Mouse (Mus musculus) C2C12 (cell line): ENCODE measurements around the gene Rbfox3. TPM values are rescaled to one million over a fixed set of nuclear protein-coding genes. Genes with fewer than 3 reads are reported as not detected.

Experiments
- H3K27me3 ChIP-seq: one replicate; pipeline ENCODE4 v1.6.1; 2011; ENCODE audit not compliant: control insufficient read depth, insufficient read depth, insufficient read length
- H3K36me3 ChIP-seq: one replicate; pipeline ENCODE4 v1.6.1; 2011; ENCODE audit not compliant: control insufficient read depth, insufficient read depth
- H3K4me3 ChIP-seq: one replicate; pipeline ENCODE4 v1.5.1; 2011; ENCODE audit warnings: mild to moderate bottlenecking, control low read depth; ENCODE audit not compliant: poor library complexity, insufficient read depth, severe bottlenecking
- H3K79me2 ChIP-seq: one replicate; pipeline ENCODE4 v1.6.1; 2011; ENCODE audit not compliant: control insufficient read depth, insufficient read depth
- H3K79me3 ChIP-seq: one replicate; pipeline ENCODE4 v1.6.1; 2011; ENCODE audit warnings: low read depth, control low read depth
- H3ac ChIP-seq: one replicate; pipeline ENCODE3; 2011; ENCODE audit warnings: low read depth; ENCODE audit not compliant: control insufficient read depth, insufficient read length
- CEBPB ChIP-seq: IDR thresholded peaks from one replicate; pipeline ENCODE4 v1.6.1; 2011; ENCODE audit warnings: low read depth, mild to moderate bottlenecking, control low read depth, moderate library complexity
- CTCF ChIP-seq: IDR thresholded peaks from one replicate; pipeline ENCODE4 v1.5.1; 2011; ENCODE audit not compliant: control insufficient read depth, insufficient read depth, insufficient read length
- FOSL1 ChIP-seq: IDR thresholded peaks from one replicate; pipeline ENCODE4 v1.8.0; 2011; ENCODE audit warnings: mild to moderate bottlenecking, low read length; ENCODE audit not compliant: poor library complexity, insufficient read depth, severe bottlenecking
- MAX ChIP-seq: IDR thresholded peaks from one replicate; pipeline ENCODE4 v1.6.1; 2011; ENCODE audit warnings: mild to moderate bottlenecking, control low read depth
- MYOD1 ChIP-seq: IDR thresholded peaks from one replicate; pipeline ENCODE4 v1.6.1; 2011; ENCODE audit warnings: low read depth; ENCODE audit not compliant: control insufficient read depth, insufficient read length
- MYOG ChIP-seq: IDR thresholded peaks from one replicate; pipeline ENCODE4 v1.6.1; 2011; ENCODE audit not compliant: control insufficient read depth, insufficient read length; ENCODE audit errors: extremely low read depth
- USF1 ChIP-seq: IDR thresholded peaks from one replicate; pipeline ENCODE4 v1.6.1; 2011; ENCODE audit warnings: low read depth, mild to moderate bottlenecking, control low read depth, moderate library complexity
- polyA plus RNA-seq: library from polyadenylated mRNA; unstranded; fragments of >200 nt; fragmentation: generic; extraction: Trizol; gene quantifications from one replicate; pipeline ENCODE4 v1.2.1, GENCODE M21; 2012; ENCODE audit warnings: missing spikeins

The Rbfox3 gene
- polyA plus RNA-seq, 1 experiment = not detected

DNA sequence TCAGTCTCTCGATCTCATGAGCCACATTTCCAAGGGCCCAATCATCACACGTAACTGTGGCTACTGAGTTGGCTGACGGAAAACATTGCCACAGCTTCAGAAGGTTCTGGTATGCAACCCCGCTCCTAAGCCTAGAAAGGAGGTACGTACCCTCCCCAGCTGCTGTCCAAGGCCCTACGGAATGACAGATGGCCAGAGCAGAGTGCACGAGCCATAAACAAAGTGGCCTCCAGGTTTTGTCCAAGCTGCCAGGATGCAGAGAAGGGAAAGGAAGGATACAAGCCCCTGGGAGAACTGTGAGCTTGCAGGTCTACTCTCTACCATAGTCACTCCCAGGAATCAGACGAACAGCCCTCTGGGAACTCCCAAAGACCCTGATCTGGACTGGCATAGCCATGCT lies 327.8 kb downstream of the Rbfox3 start:
- no peak overlapping the region for H3ac ChIP-seq
- peaks cover 23% of the 10 kb centered on the region for H3K27me3 ChIP-seq
- H3K79me2 ChIP-seq = no peaks in the 10 kb centered on the region
- H3K36me3 ChIP-seq = no peaks in the 10 kb centered on the region
- no peaks in the 10 kb centered on the region for H3K79me3 ChIP-seq
- TF ChIP-seq MYOD1 = no peak
- no peak overlapping the region for H3K4me3 ChIP-seq

DNA sequence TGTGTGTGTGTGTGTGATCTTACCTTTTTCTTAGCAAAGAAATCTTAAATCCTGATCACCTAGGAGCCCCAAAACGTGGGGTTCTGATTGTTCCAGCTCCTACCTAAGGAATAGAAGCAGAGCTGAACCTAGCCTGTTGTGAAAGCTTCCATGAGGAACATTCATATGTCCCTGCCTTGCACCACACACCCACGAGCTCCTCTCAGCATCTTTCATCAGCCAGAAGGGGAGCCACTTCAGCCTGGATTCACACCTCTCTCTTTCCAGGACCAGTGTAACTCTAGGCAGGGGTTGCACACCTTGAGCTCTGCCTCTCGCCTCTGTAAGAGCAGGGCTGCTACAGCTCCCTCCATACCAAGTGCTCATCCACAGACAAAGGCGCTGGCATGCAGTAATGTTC lies 330.4 kb downstream of the Rbfox3 start:
- Histone ChIP-seq H3ac (no peak overlapping the region), H3K79me3 (no peaks in the 10 kb centered on the region), H3K4me3 (no peak overlapping the region), H3K27me3 (peaks cover 48% of the 10 kb centered on the region), H3K79me2 (no peaks in the 10 kb centered on the region), H3K36me3 (no peaks in the 10 kb centered on the region)
- no peak for TF ChIP-seq CTCF
- no peak for TF ChIP-seq MYOG
- no peak for TF ChIP-seq MAX
- no peak for TF ChIP-seq MYOD1
- no peak for TF ChIP-seq USF1
- TF ChIP-seq CEBPB = no peak
- no peak for TF ChIP-seq FOSL1

- no peak for TF ChIP-seq FOSL1
- no peak for TF ChIP-seq MAX
- no peak for TF ChIP-seq CTCF
- TF ChIP-seq CEBPB = no peak
- TF ChIP-seq MYOG = no peak
- no peak for TF ChIP-seq MYOD1
- no peak for TF ChIP-seq USF1
- Histone ChIP-seq H3K27me3 (peaks cover 58% of the 10 kb centered on the region), H3K79me3 (no peaks in the 10 kb centered on the region), H3ac (no peak overlapping the region), H3K79me2 (no peaks in the 10 kb centered on the region), H3K4me3 (no peak overlapping the region), H3K36me3 (no peaks in the 10 kb centered on the region)
Observed at GRCm38 (mm10) chr11:118579622-118580021, 331.8 kb downstream of the Rbfox3 start.

DNA sequence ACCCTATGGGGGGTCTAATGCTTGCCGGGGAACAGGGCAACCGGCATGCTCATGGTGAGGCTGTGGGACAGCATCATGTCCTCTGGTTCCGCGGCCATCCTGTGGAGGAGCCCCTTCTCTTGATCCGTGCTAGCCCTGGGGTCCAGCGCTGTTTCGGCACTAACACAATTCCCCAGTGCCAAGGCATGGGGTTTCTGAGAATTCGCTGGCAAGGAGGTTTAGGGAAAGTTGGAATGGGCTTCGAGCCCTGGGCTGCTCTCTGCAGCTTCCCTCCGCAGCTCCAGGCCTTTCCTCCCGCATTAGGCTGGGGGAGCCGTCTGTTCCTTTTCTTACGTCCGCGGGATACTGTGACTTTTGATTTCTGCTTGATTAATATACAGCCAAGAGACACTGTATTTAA lies 334.1 kb downstream of the Rbfox3 start:
- Histone ChIP-seq H3K27me3 (peaks cover 79% of the 10 kb centered on the region), H3K36me3 (no peaks in the 10 kb centered on the region), H3K79me2 (no peaks in the 10 kb centered on the region), H3ac (no peak overlapping the region), H3K4me3 (no peak overlapping the region), H3K79me3 (no peaks in the 10 kb centered on the region)
- TF ChIP-seq FOSL1 = no peak
- no peak for TF ChIP-seq CTCF
- TF ChIP-seq MYOG = no peak
- no peak for TF ChIP-seq CEBPB
- TF ChIP-seq MYOD1 = no peak
- no peak for TF ChIP-seq USF1
- no peak for TF ChIP-seq MAX

DNA sequence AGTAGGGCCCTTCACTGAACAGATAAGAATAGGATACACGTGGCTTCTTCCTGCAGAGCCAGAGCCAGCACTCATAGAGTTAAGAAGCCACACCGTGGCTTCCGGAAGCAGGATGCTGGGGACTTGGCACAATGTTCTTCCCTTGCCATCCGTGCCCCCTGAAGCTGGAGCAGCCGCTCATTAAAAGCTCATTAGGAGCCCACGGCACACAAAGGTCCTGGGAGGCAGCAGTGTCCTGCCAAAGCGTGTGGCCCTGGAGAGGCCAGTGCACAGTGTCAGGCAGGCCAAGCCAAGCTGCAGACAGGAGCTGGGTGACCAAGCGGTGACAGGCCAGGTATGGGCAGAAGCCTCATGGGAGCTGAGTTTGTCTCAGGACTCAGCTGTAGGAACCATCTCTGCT lies 334.8 kb downstream of the Rbfox3 start:
- peaks cover 79% of the 10 kb centered on the region for H3K27me3 ChIP-seq
- no peak overlapping the region for H3ac ChIP-seq
- no peaks in the 10 kb centered on the region for H3K79me2 ChIP-seq
- no peaks in the 10 kb centered on the region for H3K36me3 ChIP-seq
- no peaks in the 10 kb centered on the region for H3K79me3 ChIP-seq
- TF ChIP-seq CEBPB = no peak
- no peak for TF ChIP-seq USF1
- TF ChIP-seq MYOD1 = no peak
- no peak for TF ChIP-seq MYOG
- TF ChIP-seq CTCF = no peak
- no peak for TF ChIP-seq MAX
- TF ChIP-seq FOSL1 = no peak
- H3K4me3 ChIP-seq = no peak overlapping the region

- H3ac ChIP-seq = no peak overlapping the region
- no peak for TF ChIP-seq FOSL1
- no peak for TF ChIP-seq USF1
- no peak for TF ChIP-seq MAX
- TF ChIP-seq MYOG = no peak
- no peak for TF ChIP-seq CTCF
- no peak for TF ChIP-seq MYOD1
- TF ChIP-seq CEBPB = no peak
- peaks cover 87% of the 10 kb centered on the region for H3K27me3 ChIP-seq
- no peaks in the 10 kb centered on the region for H3K36me3 ChIP-seq
- no peaks in the 10 kb centered on the region for H3K79me2 ChIP-seq
- H3K4me3 ChIP-seq = no peak overlapping the region
- no peaks in the 10 kb centered on the region for H3K79me3 ChIP-seq
Observed at GRCm38 (mm10) chr11:118574418-118574817, 337.0 kb downstream of the Rbfox3 start.
